Mouse (Mus musculus): ENCODE data around the gene Ddx39b.

DNA sequence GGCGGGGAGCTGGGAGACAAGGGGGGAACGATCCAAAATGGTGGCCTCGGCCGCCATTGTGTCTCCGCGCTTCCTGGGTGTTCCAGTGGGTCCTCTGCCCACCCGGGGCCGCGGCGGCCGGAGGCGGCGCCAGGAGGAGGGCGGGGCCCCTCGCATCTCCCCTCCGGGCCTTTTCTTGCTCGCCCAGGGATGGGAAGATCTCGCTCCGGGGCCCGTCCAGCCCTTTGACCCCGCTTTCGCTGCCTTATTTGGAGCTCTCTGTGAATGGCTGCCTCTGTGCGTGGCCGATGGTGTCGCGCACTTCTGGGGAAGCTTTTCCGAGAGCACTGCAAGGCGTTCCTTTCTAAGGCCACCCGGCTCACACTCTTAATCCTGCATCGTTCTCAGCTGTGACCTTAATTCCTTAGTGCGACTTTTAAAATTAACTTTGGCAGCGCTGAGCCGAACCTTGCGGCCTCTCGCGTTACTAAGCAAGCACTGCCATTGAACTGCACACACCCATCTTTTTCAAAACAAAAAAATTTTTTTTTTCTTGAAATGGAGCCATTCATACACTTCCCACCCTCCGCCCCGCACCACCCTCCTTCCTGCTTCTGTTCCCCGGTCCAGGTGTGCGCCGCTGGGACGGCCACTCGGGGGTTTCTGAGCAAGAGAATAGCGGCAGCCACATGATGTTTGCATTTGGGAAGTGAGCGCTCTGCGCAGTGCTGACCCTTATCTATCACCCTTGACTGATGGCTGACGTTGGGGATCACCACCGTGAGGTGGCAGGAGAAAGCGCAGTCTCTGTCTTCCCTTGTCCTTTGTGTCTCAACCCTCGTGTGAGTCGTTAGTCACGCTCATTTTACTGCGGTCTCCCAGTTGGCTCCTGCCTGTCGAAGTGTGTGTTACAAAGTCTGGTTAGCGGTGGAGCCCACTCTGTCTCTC lies 732 bp downstream of the Ddx39b start:
- TF ChIP-seq POLR2A (IDR thresholded peaks at IDR 0.05; ENCODE audit: low read depth, low read length) (no peak), CTCF (IDR thresholded peaks at IDR 0.05; ENCODE audit: extremely low read depth, insufficient read depth, insufficient read length, insufficient replicate concordance) (no peak)

All from spleen, adult 2 months (tissue).